Mouse (Mus musculus): Measurements from ENCODE around the gene Gm44805.
"Not testable (repeated sequence)": the region's sequence is repeated elsewhere in the genome, so short reads cannot be mapped to it uniquely, and the experiment has no call there.

Gm44805 gene

GRCm38 (mm10) chr7:19686927-19687583 is 5.8 kb upstream of the Gm44805 start:
- in situ Hi-C loops (cut with MboI; ENCODE audit: low pct_unique_long_range_greater_than_20kb in 1 of 2, low sequenced_read_pairs in 2 of 2, unreplicated experiment in 1 of 2), result not testable (repeated sequence)

DNA sequence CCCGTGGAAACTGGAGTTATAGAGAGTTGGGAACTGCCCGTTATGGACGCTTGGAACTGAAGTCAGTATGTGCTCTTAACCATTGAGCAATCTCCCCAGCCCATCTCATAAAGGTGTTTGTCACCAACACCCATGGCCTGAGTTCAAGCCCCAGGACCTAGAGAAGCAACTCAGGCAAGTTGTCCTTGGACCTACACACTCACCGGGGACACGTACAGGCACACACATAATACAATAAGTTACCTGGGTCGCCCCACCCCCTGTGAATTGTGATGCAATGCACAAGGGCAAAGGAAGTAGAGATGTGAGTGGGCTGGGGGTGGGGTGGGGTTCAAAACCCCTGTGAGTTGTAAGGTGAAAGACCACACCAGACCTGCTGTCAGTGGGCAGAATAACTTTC is 5.3 kb upstream of the Gm44805 start:
- in situ Hi-C loops (cut with MboI; ENCODE audit: low pct_unique_long_range_greater_than_20kb in 1 of 2, low sequenced_read_pairs in 2 of 2, unreplicated experiment in 1 of 2), result no loop called here

- in situ Hi-C loops (cut with MboI; ENCODE audit: low pct_unique_long_range_greater_than_20kb in 1 of 2, low sequenced_read_pairs in 2 of 2, unreplicated experiment in 1 of 2), result no loop called here
Observed at GRCm38 (mm10) chr7:19685374-19685773, 4.2 kb upstream of the Gm44805 start.

DNA sequence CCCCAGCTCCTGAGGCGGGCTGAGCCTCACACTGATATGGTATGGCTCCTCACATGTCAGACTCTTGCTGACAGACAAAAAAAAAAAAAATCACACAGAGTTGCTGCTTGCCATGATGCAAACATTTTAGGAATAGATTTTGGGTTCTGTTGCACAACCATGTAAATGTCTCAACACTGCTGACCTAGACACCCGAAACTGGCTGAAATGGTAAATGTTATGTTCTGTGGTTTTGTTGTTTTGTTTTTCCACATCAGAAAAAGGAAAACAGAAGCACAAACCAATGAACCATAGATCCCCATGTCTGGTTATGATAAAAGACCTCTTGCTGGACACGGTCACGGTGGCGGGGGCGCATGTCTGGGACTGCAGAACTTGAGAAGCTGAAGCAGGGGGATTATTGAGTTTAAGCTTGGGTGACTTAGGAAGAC is 2.6 kb upstream of the Gm44805 start:
- in situ Hi-C loops (cut with MboI; ENCODE audit: low pct_unique_long_range_greater_than_20kb in 1 of 2, low sequenced_read_pairs in 2 of 2, unreplicated experiment in 1 of 2), result no loop called here

GRCm38 (mm10) chr7:19682979-19683378 is 1.8 kb upstream of the Gm44805 start:
- in situ Hi-C loops (cut with MboI; ENCODE audit: low pct_unique_long_range_greater_than_20kb in 1 of 2, low sequenced_read_pairs in 2 of 2, unreplicated experiment in 1 of 2), result no loop called here

GRCm38 (mm10) chr7:19680702-19681101 is 521 bp downstream of the Gm44805 start:
- in situ Hi-C loops (cut with MboI; ENCODE audit: low pct_unique_long_range_greater_than_20kb in 1 of 2, low sequenced_read_pairs in 2 of 2, unreplicated experiment in 1 of 2), result no loop called here

DNA sequence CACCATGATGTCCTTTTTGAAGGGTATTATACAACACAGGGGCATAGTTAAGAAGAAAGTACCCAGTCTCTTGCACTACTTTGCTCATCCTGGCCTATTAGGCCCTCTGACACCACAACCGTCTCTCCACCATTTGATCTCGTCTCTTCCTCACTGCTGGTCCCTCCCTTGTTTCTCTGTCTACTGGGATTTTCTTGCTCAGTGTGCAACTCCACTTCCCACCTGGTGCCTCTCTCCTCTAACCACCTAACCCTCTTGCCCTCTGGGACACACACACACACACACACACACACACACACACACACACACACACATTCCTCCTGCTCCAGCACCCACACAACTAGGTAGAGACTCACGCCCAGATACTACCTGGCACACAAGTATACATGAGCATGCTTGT is 2.3 kb downstream of the Gm44805 start:
- in situ Hi-C loops (cut with MboI; ENCODE audit: low pct_unique_long_range_greater_than_20kb in 1 of 2, low sequenced_read_pairs in 2 of 2, unreplicated experiment in 1 of 2), result no loop called here

DNA sequence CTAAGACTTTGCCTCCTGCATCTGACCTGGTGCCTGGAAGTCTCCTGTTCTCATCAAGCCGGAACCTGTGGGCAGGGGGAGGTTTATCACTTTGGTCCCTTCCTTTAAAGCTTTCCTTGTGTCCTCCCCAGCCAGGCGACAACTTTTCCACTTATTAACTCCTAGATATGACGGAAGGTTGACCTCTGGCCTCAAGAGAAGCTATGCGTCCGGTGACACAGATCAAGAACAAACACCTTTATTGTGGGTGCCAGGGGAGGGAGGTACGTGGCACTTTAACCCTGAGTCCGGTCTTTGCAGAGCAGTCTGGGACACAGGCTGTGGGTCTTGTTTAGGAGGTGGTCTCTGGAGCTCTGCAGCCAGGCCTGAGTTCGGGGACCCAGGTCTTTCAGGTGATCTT is 3.4 kb downstream of the Gm44805 start, which contains the start of gene Apoc2:
TSS of gene Apoc2 (minus strand) at position 70 of the 400 bp plus-strand sequence.
- in situ Hi-C loops (cut with MboI; ENCODE audit: low pct_unique_long_range_greater_than_20kb in 1 of 2, low sequenced_read_pairs in 2 of 2, unreplicated experiment in 1 of 2), result no loop called here

- in situ Hi-C loops (cut with MboI; ENCODE audit: low pct_unique_long_range_greater_than_20kb in 1 of 2, low sequenced_read_pairs in 2 of 2, unreplicated experiment in 1 of 2), result no loop called here
Observed at GRCm38 (mm10) chr7:19676662-19677061, 4.6 kb downstream of the Gm44805 start.

DNA sequence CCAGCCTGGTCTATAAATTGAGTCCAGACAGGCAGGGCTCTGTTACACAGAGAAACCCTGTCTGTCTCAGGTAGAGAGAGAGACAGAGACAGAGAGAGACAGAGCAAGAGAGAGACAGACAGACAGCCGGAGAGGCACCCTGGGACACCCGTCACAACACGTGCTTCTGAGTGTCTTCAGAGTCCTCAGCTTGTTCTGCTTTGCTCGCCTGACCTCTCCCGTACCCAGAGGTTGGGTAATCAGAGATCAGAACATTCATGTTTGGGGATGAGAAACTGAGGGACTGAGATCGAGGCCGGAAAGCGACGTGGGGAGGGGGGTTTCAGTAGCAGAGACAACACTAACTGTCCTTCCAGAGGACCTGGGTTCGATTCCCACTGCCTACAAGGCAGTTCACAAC is 5.4 kb downstream of the Gm44805 start:
- in situ Hi-C loops (cut with MboI; ENCODE audit: low pct_unique_long_range_greater_than_20kb in 1 of 2, low sequenced_read_pairs in 2 of 2, unreplicated experiment in 1 of 2), result no loop called here

DNA sequence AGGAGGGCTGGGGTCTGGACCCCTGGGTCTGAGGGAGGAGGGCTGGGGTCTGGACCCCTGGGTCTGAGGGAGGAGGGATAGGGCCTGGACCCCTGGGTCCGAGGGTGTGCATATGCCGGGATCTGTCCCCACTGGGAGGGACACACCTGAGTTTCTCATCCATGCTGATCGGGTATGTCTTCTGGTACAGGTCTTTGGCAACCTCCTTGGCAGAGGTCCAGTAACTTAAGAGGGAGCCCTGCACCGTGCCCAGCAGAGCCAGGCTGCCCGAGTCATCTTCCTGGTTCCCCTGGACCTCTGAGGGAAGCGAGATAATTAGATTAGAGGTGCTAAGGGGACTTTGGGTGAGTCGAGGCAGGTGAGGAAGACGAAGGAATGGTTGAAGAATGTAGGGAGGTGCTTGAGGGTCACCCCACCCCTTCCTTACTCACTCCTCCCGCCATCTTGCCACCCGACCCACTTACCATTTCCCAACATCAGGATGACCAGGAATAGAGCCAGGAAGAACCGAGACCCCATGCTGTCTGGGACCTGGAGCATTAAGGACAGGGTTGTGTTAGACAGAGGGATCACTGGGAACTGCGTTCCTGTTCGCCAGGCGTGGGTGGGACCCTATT is 8.0 kb downstream of the Gm44805 start:
- in situ Hi-C loops (cut with MboI; ENCODE audit: low pct_unique_long_range_greater_than_20kb in 1 of 2, low sequenced_read_pairs in 2 of 2, unreplicated experiment in 1 of 2), result no loop called here

- in situ Hi-C loops (cut with MboI; ENCODE audit: low pct_unique_long_range_greater_than_20kb in 1 of 2, low sequenced_read_pairs in 2 of 2, unreplicated experiment in 1 of 2), result no loop called here
Observed at GRCm38 (mm10) chr7:19671511-19671910, 9.7 kb downstream of the Gm44805 start.

DNA sequence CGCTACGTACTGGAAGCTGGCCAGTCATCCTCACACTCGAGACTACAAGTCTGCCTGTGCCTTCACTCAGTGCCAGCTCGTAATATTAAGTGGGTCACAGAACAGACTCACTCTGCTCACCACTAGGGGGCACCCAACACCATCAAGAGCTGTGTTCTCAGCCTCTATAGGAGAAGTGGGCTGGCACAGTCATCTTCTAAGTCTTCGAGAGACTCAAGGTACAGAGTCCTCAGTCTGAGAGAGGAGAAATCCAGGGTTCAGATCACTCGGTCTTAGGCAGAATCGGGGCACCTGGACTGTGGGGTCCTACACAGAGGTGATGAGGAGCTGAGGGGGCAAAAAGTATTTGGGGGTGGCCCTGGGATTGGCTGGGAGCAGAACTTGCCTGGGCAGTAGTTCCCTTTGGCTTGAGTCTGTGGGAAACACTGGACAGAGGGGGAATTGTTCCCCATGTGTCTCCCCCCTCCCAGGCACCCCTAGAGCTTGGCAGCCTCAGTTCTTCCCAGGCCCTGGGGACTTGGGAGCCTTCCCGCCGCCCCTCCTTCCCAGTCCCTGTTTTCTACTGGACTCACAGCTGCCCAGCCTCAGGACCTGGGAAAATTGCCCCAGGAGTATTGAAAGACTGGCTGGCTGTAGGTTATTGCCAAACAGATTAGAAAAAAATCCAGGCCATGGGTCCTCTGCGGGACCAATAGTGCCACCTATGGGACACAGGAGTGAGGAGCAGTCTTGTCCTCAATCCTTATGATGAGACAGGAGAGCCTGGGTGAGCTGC is 12.1 kb downstream of the Gm44805 start:
- in situ Hi-C loops (cut with MboI; ENCODE audit: low pct_unique_long_range_greater_than_20kb in 1 of 2, low sequenced_read_pairs in 2 of 2, unreplicated experiment in 1 of 2), result loop anchor here (5.0 kb wide), 1 partner anchor 43 kb away; no protein-coding TSS in a partner anchor

- in situ Hi-C loops (cut with MboI; ENCODE audit: low pct_unique_long_range_greater_than_20kb in 1 of 2, low sequenced_read_pairs in 2 of 2, unreplicated experiment in 1 of 2), result loop anchor here (5.0 kb wide), 1 partner anchor 45 kb away; no protein-coding TSS in a partner anchor
Observed at GRCm38 (mm10) chr7:19667434-19667833, 13.8 kb downstream of the Gm44805 start.

GRCm38 (mm10) chr7:19666750-19667149 is 14.5 kb downstream of the Gm44805 start:
- in situ Hi-C loops (cut with MboI; ENCODE audit: low pct_unique_long_range_greater_than_20kb in 1 of 2, low sequenced_read_pairs in 2 of 2, unreplicated experiment in 1 of 2), result loop anchor here (5.0 kb wide), 1 partner anchor 46 kb away; no protein-coding TSS in a partner anchor

DNA sequence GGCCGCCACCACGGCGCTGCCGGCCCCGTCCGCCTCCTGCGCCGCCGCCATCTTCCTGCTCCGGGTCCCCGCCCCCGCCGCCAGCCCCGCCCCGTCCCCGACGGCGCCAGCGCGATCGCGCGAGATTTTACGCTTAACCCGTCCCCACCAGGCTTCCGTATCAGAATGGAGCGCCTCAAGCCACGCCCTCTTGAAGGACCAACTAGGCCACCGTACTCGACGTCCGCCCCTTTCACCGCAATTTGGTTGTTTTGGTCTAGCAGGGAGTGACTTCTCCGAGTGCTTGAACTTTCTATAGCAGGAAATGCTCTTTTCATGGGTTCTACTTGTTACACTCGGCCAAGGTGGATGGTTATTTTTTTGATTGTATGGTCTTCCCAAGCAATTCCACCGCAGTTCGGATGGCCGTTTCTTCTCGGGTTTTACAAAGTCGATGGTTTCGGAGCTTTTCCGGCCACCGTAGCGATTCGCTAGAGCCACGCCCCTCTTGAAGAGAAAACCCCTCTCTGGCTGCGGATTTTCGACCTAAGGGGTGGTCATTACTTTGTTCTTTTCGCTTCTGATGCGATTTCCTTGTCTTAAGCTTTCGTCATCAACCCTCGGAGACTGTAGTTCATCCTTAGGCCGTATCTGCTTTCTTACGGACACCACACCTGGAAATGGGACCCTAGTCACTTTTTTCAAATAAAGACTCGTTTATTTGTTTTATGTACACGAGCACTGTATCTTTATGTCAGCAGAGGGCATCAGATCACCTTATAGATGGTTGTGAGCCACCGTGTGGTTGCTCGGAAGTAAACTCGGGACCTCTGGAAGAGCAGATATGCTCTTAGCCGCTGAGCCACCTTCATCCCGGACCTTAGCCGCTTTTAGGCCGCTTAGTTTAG is 16.0 kb downstream of the Gm44805 start, which contains the start of gene Clptm1:
TSS of gene Clptm1 (minus strand) at position 79 of the 887 bp plus-strand sequence.
- in situ Hi-C loops (cut with MboI; ENCODE audit: low pct_unique_long_range_greater_than_20kb in 1 of 2, low sequenced_read_pairs in 2 of 2, unreplicated experiment in 1 of 2), result loop anchor here (5.0 kb wide), 1 partner anchor 47 kb away; no protein-coding TSS in a partner anchor

DNA sequence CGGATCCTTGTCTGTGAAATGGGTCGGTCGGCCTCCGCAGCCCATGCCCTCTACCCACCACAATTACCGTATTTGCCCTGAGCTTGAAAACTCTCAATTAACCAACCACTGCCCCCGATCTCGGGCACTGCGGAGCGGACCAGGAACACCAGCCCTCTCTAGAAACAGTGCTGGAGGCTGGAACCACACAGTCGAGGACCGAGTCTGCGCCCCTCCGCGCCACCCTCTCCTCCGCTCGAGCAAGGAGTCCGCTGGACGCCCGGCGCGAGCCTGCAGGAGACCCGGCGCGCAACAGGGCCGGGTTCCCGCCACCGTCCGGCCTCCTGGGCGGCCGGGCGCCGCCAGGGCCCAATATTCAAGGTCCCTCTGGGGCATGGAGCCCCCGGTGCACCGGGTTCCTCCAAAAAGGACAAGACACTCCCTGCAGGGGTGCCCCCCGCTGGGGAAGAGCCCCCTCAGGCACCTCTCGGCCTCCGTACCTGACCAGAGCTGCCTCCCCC is 16.7 kb downstream of the Gm44805 start:
- in situ Hi-C loops (cut with MboI; ENCODE audit: low pct_unique_long_range_greater_than_20kb in 1 of 2, low sequenced_read_pairs in 2 of 2, unreplicated experiment in 1 of 2), result no loop called here

DNA sequence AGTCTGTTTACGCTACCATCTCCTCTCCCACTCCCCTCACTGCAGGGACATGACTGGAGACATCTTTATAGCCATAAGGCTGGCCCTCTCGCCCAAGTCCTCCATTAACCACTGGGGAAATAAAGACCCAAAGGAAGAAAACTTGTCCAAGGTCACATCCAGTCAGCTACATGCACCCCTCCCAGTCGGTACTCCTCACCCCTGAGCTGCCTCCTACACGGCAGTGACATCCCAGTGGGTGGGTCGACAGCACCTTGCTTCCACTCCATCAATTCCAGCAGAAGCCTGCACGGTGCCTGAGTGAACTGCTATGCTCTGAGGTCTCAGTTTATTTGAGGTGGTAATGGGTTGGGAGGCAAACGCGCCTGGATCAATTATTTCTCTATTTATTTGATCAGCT is 17.3 kb downstream of the Gm44805 start:
- in situ Hi-C loops (cut with MboI; ENCODE audit: low pct_unique_long_range_greater_than_20kb in 1 of 2, low sequenced_read_pairs in 2 of 2, unreplicated experiment in 1 of 2), result no loop called here
